Mouse (Mus musculus) intestine, embryonic 15.5 days (tissue): Measurements from ENCODE around the gene Lsm3. TPM values are rescaled to one million over a fixed set of nuclear protein-coding genes. Genes with fewer than 3 reads are reported as not detected.

ENCODE experiments used
- ATAC-seq: fragments of 200-750 bp; cut with Nextera tagmentation; 2 replicates; pipeline ENCODE4 v1.8.0; 2017; ENCODE audit warnings: moderate TSS enrichment, moderate library complexity
- H3K27ac ChIP-seq: fragments of 300-500 bp; sonication (generic); 2 replicates; pipeline ENCODE4 v1.5.1; 2015; ENCODE audit warnings: mild to moderate bottlenecking, inconsistent platforms
- H3K27me3 ChIP-seq: fragments of 300-500 bp; sonication (generic); replicated peaks from 2 replicates; pipeline ENCODE4 v1.6.1; 2015; ENCODE audit warnings: inconsistent platforms
- H3K36me3 ChIP-seq: fragments of 300-500 bp; sonication (generic); 2 replicates; pipeline ENCODE4 v1.6.1; 2015; ENCODE audit warnings: inconsistent platforms
- H3K4me1 ChIP-seq: fragments of 300-500 bp; sonication (generic); replicated peaks from 2 replicates; pipeline ENCODE4 v1.6.1; 2015; ENCODE audit warnings: inconsistent platforms
- H3K4me2 ChIP-seq: fragments of 300-500 bp; sonication (generic); replicated peaks from 2 replicates; pipeline ENCODE4 v1.6.1; 2015; ENCODE audit warnings: mild to moderate bottlenecking, inconsistent platforms
- H3K4me3 ChIP-seq: fragments of 300-500 bp; sonication (generic); replicated peaks from 2 replicates; pipeline ENCODE4 v1.5.1; 2015; ENCODE audit warnings: inconsistent platforms
- H3K9ac ChIP-seq: fragments of 300-500 bp; sonication (generic); 2 replicates; pipeline ENCODE4 v1.6.1; 2015; ENCODE audit warnings: inconsistent platforms
- H3K9me3 ChIP-seq: fragments of 300-500 bp; sonication (generic); 2 replicates; pipeline ENCODE4 v1.6.1; 2016; ENCODE audit warnings: inconsistent platforms
- WGBS: fragments of 180-500 bp; shearing (Covaris S2); methylation state at CpG from one replicate; pipeline ENCODE4 v1.1.7; 2015; 5-methylcytosine and 5-hydroxymethylcytosine counted together
- polyA plus RNA-seq: library from polyadenylated mRNA; unstranded; fragments of >200 nt; fragmentation: Nextera tagmentation; extraction: Ambion mirVana; gene quantifications from 2 replicates; pipeline ENCODE4 v1.2.1, GENCODE M21; 2015

Gene Lsm3
- polyA plus RNA-seq, 1 experiment from 2014 or later: 270 TPM

DNA sequence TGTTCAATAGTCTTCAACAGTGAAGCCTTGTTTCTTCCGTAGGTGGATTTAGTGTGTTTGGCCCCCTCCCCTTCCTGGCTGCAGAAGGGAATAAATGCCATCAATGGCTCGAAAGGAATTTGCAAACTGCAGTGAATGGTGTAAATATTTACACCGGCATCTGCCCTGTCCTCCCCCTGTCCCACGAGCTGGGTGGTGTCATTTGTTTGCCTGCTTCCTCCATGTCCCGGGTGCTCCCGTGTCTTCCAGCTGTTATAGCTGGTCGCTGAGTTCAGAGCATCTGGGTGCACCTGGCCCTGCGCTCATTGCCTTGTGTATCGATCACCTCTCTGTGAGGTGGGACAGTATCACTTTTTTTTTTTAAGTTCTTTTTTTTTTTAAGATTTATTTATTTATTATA, 50.7 kb downstream of the Lsm3 start:
- 16% methylated on average over 9 of the region's 9 CpGs for WGBS

More for the DNA sequence above, 50.7 kb downstream of the Lsm3 start:
- 0 out of 2 replicates have a peak overlapping the region, but pooled peaks have one; percentile 32 for H3K27ac ChIP-seq
- no peaks in the 10 kb centered on the region for H3K27me3 ChIP-seq
- ATAC-seq: peak; percentile 73
- H3K9me3 ChIP-seq: no peaks in the 10 kb centered on the region
- no peak overlapping the region for H3K9ac ChIP-seq
- H3K4me2 ChIP-seq: no peak overlapping the region
- H3K4me1 ChIP-seq: peaks cover 6% of the 10 kb centered on the region
- no peak overlapping the region for H3K4me3 ChIP-seq
- H3K36me3 ChIP-seq: no peaks in the 10 kb centered on the region

Other genes with a start within 250 kb of the Lsm3 start
- 0.08 TPM in 1 of 2 replicates, not detected in the other for gene Wnt7a, start 104.6 kb upstream of the Lsm3 start, polyA plus RNA-seq
- 38.0 and 39.7 TPM in 2 replicates for gene Chchd4, start 42.4 kb upstream of the Lsm3 start, polyA plus RNA-seq
- 36.4 and 40.5 TPM in 2 replicates for gene Tmem43, start 42.2 kb upstream of the Lsm3 start, polyA plus RNA-seq
- gene Xpc, start within 50 bp of the Lsm3 start, polyA plus RNA-seq: 15.3 and 16.8 TPM in 2 replicates
- gene Slc6a6, start 168.1 kb downstream of the Lsm3 start, polyA plus RNA-seq: 78.0 and 87.9 TPM in 2 replicates